Mouse (Mus musculus) gastrocnemius, postnatal 14 days (tissue): ENCODE results near the gene Tnfrsf18. TPM values are rescaled to one million over a fixed set of nuclear protein-coding genes. Genes with fewer than 3 reads are reported as not detected.
A peak's percentile ranks its signal among the peaks of the same experiment; 100 is the strongest.

Source experiments
- DNase-seq: peaks from one replicate; pipeline ENCODE4 v3.0.0; 2021; ENCODE audit warnings: mixed read lengths
- intact Hi-C: fragments of 180-260 bp; cut with DNase I; formaldehyde crosslinking; loops from one replicate; pipeline ENCODE4 v1.15.1; 2025; ENCODE audit warnings: low total_unique reads
- microRNA-seq, 2 experiments: library from miRNA; unstranded; fragments of <30 nt; microRNA quantifications; one replicate each; pipeline ENCODE4 v1.2.0; 2021
- total RNA-seq, 2 experiments: library from RNA; stranded (reverse); gene quantifications; 2 replicates each; pipeline ENCODE4 v1.2.3; 2021

Gene Tnfrsf18
- total RNA-seq, 2 experiments from 2014 or later, result not detected

GRCm38 (mm10) chr4:156067256-156067949, 41.4 kb downstream of the Tnfrsf18 start:
- intact Hi-C loops, result no loop called here
- no peak for DNase-seq

DNA sequence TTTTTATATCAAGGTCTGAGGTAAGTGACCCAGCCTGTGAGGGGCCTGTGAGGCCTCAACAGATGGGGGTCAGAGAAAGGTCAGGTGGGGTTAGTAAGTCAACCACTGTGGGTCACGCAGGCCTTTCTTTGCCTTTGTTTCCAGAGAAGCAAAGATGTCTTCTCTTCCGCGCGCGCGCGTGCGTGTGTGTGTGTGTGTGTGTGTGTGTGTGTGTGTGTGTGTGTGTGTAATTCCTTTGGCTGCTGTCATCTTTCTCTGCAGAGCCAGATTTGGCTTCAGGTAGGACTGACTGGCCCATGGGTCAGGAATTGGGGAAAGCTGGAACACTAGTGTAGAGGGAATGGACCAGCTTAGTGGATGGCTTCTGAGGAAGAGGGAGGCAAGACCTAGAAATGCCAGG, 43.7 kb downstream of the Tnfrsf18 start:
- no peak for DNase-seq
- intact Hi-C loops, result no loop called here

DNA sequence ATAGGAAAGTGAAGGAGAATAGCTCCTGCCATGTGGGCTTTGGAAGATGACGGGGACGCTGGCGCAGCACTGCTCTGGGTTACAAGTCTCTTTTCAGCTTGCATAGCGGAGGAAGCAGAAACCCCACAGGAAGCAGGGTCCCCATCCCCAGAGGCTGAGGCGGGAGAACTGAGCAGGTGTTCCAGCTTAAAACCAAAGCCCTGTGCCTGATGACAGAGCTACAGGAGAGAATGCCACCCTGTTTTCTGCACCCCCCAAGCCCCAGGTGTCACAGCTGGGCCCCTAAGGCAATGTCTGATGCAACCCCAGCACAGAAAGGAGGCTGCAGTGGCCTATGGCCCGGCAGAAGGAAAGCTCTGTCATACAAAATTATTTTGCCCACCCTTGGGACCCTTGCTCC, 44.3 kb downstream of the Tnfrsf18 start:
- DNase-seq, result no peak
- intact Hi-C loops, result no loop called here

DNA sequence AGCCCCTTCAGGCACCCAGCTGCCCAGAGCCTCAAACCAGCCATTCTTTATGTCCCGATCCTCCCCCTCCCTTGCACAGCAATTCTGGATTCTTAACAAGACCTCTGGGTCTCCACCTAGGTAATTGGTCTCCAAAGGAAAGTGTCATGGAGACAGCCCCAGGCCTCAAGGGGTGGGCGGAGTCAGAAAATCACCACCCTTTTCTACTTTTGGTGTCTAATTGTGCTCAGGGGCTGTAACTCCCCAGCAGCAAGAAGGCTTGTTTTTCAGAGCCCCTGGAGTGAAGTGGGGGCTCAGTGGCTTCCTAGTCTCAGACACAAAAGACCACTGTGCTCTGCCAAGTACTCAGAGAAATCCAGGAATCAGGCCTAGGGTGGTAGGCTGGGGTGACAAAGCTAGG, 44.8 kb downstream of the Tnfrsf18 start:
- no peak for DNase-seq
- intact Hi-C loops, result no loop called here

DNA sequence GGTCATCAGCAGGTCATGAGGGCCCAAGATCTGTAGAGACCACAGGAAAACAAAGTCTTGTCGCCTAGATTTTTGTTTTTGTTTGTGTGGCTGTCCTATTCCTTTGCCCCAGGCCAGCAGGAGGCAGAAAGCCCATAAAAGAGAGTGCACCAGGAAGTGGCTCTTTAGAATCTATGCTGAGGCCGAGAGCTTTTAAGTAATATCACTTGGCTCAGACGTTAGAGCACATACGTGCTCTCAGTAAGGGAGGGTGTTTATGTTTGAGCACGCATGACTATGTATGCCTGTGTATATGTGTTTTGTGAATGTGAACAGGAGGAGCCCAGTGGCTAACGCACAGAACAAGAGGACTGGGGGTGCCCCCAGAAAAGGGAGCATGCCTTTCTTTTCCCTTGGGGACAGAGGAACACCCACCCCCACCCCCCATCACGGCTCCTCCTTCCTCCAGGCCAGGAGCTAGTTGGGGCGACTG, 51.0 kb downstream of the Tnfrsf18 start:
- intact Hi-C loops, result no loop called here
- DNase-seq, result no peak

DNA sequence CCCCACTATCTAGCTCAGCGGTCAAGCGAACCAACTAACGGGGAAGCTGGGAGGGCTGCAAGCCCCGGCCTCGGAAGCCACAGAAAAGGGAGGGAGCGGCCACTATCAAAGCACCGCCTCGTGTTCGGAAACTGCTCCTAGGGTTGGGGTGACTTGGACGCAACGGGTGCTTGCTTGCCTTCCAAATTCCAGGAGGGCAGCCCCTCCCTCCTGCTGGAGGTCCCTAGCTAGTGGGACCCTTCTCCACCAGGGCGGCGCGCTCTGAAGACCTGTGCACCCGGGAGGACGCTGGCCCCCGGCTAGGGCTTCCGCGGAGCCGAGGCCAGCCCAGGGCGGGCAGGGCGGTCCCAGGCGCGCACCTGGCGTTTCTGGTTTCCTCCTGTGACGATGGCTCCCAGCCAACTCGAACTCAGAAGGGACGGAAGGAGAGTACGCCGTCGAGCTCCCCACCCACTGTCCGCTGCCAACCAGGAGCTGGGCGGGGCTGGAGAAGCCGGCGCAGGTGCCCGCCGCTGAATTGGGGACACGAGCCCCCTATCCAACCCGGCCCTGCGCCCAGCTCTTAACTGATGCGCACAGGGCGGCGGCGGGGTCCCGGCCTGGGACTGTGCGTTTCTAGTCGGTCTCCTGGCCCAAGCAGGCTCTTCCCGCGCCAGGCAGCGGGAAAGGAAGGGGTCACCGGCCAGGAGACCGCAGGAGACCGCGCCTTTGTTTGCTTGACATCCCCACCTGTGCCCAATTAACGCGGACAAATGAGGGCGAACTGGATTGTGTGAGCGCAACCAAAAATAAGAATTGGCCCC, 51.7 kb downstream of the Tnfrsf18 start:
- DNase-seq, result peak; percentile 21
- intact Hi-C loops, result no loop called here

Small RNAs within 50 kb of the gene (microRNA-seq; reads per million reads assigned to microRNA genes)
- gene Mir200a (2.5 reads per million in 2 experiments), gene Mir200b (2.0 to 4.8 reads per million in 2 experiments), gene Mir429 (1.5 to 6.1 reads per million in 2 experiments)

Other genes with a start within 250 kb of the Tnfrsf18 start
- gene Tmem88b, start 240.3 kb upstream of the Tnfrsf18 start, total RNA-seq, result 1 to 10 TPM; 1.3 to 1.4 TPM
- gene Ankrd65, start 235.7 kb upstream of the Tnfrsf18 start, total RNA-seq, result not detected
- 10 to 100 TPM; 45.4 to 48.3 TPM for gene Mrpl20, start 223.3 kb upstream of the Tnfrsf18 start, total RNA-seq
- 10 to 100 TPM; 20.6 to 29.0 TPM for gene Ccnl2, start 213.7 kb upstream of the Tnfrsf18 start, total RNA-seq
- gene Aurkaip1, start 194.9 kb upstream of the Tnfrsf18 start, total RNA-seq, result 10 to 100 TPM; 78.8 to 80.8 TPM
- gene Mxra8, start 186.5 kb upstream of the Tnfrsf18 start, total RNA-seq, result 10 to 100 TPM; 75.4 to 79.4 TPM
- gene Dvl1, start 178.8 kb upstream of the Tnfrsf18 start, total RNA-seq, result 10 to 100 TPM; 88.6 to 89.4 TPM
- under 1 TPM; 0.10 to 0.13 TPM for gene Tas1r3, start 162.8 kb upstream of the Tnfrsf18 start, total RNA-seq
- 10 to 100 TPM; 16.5 to 17.0 TPM for gene Cptp, start 156.7 kb upstream of the Tnfrsf18 start, total RNA-seq
- 10 to 100 TPM; 15.4 to 15.9 TPM for gene Ints11, start 156.6 kb upstream of the Tnfrsf18 start, total RNA-seq
- gene Pusl1, start 134.4 kb upstream of the Tnfrsf18 start, total RNA-seq, result 10 to 100 TPM in 1 of 2 experiments, 1 to 10 TPM in 1; 9.2 to 13.1 TPM
- gene Acap3, start 134.3 kb upstream of the Tnfrsf18 start, total RNA-seq, result 10 to 100 TPM; 10.1 to 10.3 TPM
- 10 to 100 TPM; 46.3 to 51.7 TPM for gene Ube2j2, start 82.3 kb upstream of the Tnfrsf18 start, total RNA-seq
- gene C1qtnf12, start 63.8 kb upstream of the Tnfrsf18 start, total RNA-seq, result 10 to 100 TPM; 13.3 to 19.9 TPM
- gene B3galt6, start 33.5 kb upstream of the Tnfrsf18 start, total RNA-seq, result 1 to 10 TPM; 2.6 TPM
- 10 to 100 TPM; 77.4 to 78.0 TPM for gene Sdf4, start 33.3 kb upstream of the Tnfrsf18 start, total RNA-seq
- under 1 TPM; 0.64 to 0.82 TPM for gene Tnfrsf4, start 12.3 kb upstream of the Tnfrsf18 start, total RNA-seq
- gene Ttll10, start 33.2 kb downstream of the Tnfrsf18 start, total RNA-seq, result not detected
- gene 9430015G10Rik, start 83.8 kb downstream of the Tnfrsf18 start, total RNA-seq, result 1 to 10 TPM; 3.2 to 4.1 TPM
- not detected for gene Rnf223, start 104.3 kb downstream of the Tnfrsf18 start, total RNA-seq
- gene Agrn, start 171.3 kb downstream of the Tnfrsf18 start, total RNA-seq, result 10 to 100 TPM; 25.3 to 25.5 TPM
- gene Isg15, start 174.7 kb downstream of the Tnfrsf18 start, total RNA-seq, result under 1 TPM; 0.42 to 0.57 TPM
- gene AW011738, start 177.1 kb downstream of the Tnfrsf18 start, total RNA-seq, result 1 to 10 TPM; 2.9 to 3.3 TPM
- 100 to 1,000 TPM in 1 of 2 experiments, 10 to 100 TPM in 1; 73.3 to 103 TPM for gene Perm1, start 189.7 kb downstream of the Tnfrsf18 start, total RNA-seq
- 1 to 10 TPM; 5.1 to 5.5 TPM for gene Plekhn1, start 208.7 kb downstream of the Tnfrsf18 start, total RNA-seq
- 10 to 100 TPM; 22.2 to 28.7 TPM for gene Noc2l, start 209.8 kb downstream of the Tnfrsf18 start, total RNA-seq
- under 1 TPM in 1 of 2 experiments, not detected in 1; 0.21 TPM for gene Samd11, start 229.5 kb downstream of the Tnfrsf18 start, total RNA-seq